Mouse (Mus musculus) liver, postnatal 0 days (tissue): ENCODE data around the gene Cerkl. TPM values are rescaled to one million over a fixed set of nuclear protein-coding genes. Genes with fewer than 3 reads are reported as not detected.

Source experiments
- ATAC-seq: fragments of 200-750 bp; cut with Nextera tagmentation; 2 replicates; pipeline ENCODE4 v1.8.0; 2017; ENCODE audit warnings: mild to moderate bottlenecking, moderate library complexity
- DNase-seq: peaks from one replicate; pipeline ENCODE4 v3.0.0-alpha.2; 2016
- H3K27ac ChIP-seq: fragments of 300-500 bp; sonication (generic); 2 replicates; pipeline ENCODE4 v1.5.1; 2014; ENCODE audit warnings: antibody characterized with exemption, moderate library complexity, mild to moderate bottlenecking, low read depth
- H3K27me3 ChIP-seq: fragments of 300-500 bp; sonication (generic); 2 replicates; pipeline ENCODE4 v1.6.1; 2014; ENCODE audit warnings: low read length, control low read depth, mixed read lengths; ENCODE audit not compliant: insufficient read depth
- H3K36me3 ChIP-seq: fragments of 300-500 bp; sonication (generic); replicated peaks from 2 replicates; pipeline ENCODE4 v1.6.1; 2014; ENCODE audit warnings: mild to moderate bottlenecking, control low read depth, low read length, moderate library complexity, mixed read lengths; ENCODE audit not compliant: insufficient read depth
- H3K4me1 ChIP-seq: fragments of 300-500 bp; sonication (generic); 2 replicates; pipeline ENCODE4 v1.6.1; 2014; ENCODE audit warnings: antibody characterized with exemption, mild to moderate bottlenecking, control low read depth; ENCODE audit not compliant: insufficient read depth
- H3K4me2 ChIP-seq: fragments of 300-500 bp; sonication (generic); 2 replicates; pipeline ENCODE4 v1.6.1; 2014; ENCODE audit warnings: low read depth, mild to moderate bottlenecking, low read length, moderate library complexity, mixed read lengths
- H3K4me3 ChIP-seq: fragments of 300-500 bp; sonication (generic); 2 replicates; pipeline ENCODE4 v1.5.1; 2014; ENCODE audit warnings: low read depth, low read length
- H3K9ac ChIP-seq: fragments of 300-500 bp; sonication (generic); replicated peaks from 2 replicates; pipeline ENCODE4 v1.6.1; 2014; ENCODE audit warnings: mild to moderate bottlenecking, moderate library complexity
- H3K9me3 ChIP-seq: fragments of 300-500 bp; sonication (generic); 2 replicates; pipeline ENCODE4 v1.6.1; 2016; ENCODE audit warnings: mild to moderate bottlenecking, control low read depth, low read length, mixed read lengths
- CTCF ChIP-seq: sonication (generic); IDR thresholded peaks from 2 replicates; pipeline ENCODE4 v1.5.1; 2016; ENCODE audit warnings: antibody characterized with exemption, low read depth
- EP300 ChIP-seq: IDR thresholded peaks from 2 replicates; pipeline ENCODE4 v1.6.1; 2016; ENCODE audit warnings: antibody characterized with exemption, low read depth, mild to moderate bottlenecking
- WGBS: fragments of 180-500 bp; shearing (Covaris S2); extraction: QIAGEN DNeasy Blood & Tissue Kit; methylation state at CpG from one replicate; pipeline ENCODE4 v1.1.7; 2014; ENCODE audit not compliant: insufficient replicate concordance; 5-methylcytosine and 5-hydroxymethylcytosine counted together
- polyA plus RNA-seq: library from polyadenylated mRNA; unstranded; fragments of >200 nt; fragmentation: Nextera tagmentation; extraction: Ambion mirVana; gene quantifications from 2 replicates; pipeline ENCODE4 v1.2.1, GENCODE M21; 2015

The Cerkl gene
- polyA plus RNA-seq, 1 experiment from 2014 or later: 6.6 TPM

DNA sequence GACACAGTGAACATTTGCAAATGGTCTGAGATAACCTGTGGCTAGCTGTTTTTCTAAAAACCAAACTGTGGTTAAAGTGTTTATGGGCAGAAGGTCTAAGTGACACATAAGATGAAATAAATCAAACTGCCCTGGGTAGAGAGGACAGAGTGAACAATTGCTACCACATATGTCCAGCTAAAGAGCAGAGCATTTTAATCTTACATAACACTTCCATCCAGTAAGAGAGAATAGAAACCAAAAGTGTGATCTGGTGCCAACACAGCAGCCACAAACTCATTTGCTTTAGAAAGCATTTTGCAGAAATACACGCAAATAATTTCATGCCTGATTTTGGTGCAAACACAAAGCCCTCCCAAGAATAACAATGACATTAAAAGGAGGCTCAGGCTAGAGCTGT, 117.6 kb downstream of the Cerkl start:
- no peak for TF ChIP-seq CTCF
- no peak for TF ChIP-seq EP300

DNA sequence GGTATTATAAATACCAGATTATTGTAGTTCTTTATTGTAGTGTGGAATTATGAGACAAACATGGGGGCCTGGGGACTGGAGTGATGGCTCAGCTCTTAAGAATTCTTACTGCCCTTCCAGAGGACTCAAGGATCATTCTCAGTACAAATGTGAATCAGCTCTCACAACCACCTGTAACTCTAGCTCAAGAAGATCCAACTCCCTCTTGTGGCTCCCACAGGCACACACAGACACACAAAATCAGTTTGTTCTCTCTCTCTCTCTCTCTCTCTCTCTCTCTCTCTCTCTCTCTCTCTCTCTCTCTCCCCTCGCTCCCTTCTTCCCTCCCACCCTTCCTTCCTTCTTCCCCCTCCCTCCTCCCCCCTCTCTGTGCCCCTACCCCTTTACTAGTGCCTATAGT, 120.4 kb downstream of the Cerkl start:
- H3K4me3 ChIP-seq: no peak overlapping the region
- H3K9ac ChIP-seq: no peak overlapping the region
- H3K9me3 ChIP-seq: no peaks in the 10 kb centered on the region
- WGBS: 86% methylated on average over 1 of the region's 1 CpGs
- no peak overlapping the region for H3K27ac ChIP-seq
- no peaks in the 10 kb centered on the region for H3K4me1 ChIP-seq
- no peak overlapping the region for H3K4me2 ChIP-seq
- TF ChIP-seq EP300 (no peak), CTCF (peak; percentile 26; the same call in 1 of the 2 replicates)
- H3K36me3 ChIP-seq: peaks cover 17% of the 10 kb centered on the region; the same call in 1 of the 2 replicates
- H3K27me3 ChIP-seq: no peaks in the 10 kb centered on the region
- ATAC-seq (no peak), DNase-seq (no peak)

More for the DNA sequence above, 117.6 kb downstream of the Cerkl start:
- no peak overlapping the region for H3K4me2 ChIP-seq
- H3K4me3 ChIP-seq: no peak overlapping the region
- H3K4me1 ChIP-seq: no peaks in the 10 kb centered on the region
- WGBS: 74% methylated on average over 1 of the region's 1 CpGs
- ATAC-seq: no peak
- H3K9me3 ChIP-seq: no peaks in the 10 kb centered on the region
- H3K36me3 ChIP-seq: peaks cover 3% of the 10 kb centered on the region; the same call in 1 of the 2 replicates
- no peak overlapping the region for H3K27ac ChIP-seq
- DNase-seq: no peak
- H3K9ac ChIP-seq: no peak overlapping the region
- no peaks in the 10 kb centered on the region for H3K27me3 ChIP-seq

DNA sequence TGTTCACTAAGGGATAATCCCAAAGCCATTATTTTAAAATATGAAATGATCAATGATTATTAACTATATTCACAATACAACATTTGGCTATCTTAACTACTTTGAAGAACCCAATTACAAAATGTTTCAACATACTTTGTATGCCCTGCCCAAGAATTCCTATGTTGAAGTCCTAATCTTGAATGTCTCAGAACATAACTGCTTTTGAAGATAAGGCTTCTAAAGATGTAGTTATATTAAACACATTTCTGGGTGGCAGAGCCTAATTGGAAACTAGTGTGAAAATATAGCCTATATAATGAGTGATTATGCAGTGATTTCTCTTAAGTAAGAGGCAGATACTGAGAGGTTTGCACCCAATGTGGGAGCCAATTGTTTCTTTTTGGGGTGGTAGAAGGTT, 121.9 kb downstream of the Cerkl start:
- peaks cover 19% of the 10 kb centered on the region; the same call in 1 of the 2 replicates for H3K36me3 ChIP-seq
- no peak overlapping the region for H3K27ac ChIP-seq
- no peak overlapping the region for H3K4me3 ChIP-seq
- no peak overlapping the region for H3K9ac ChIP-seq
- no peak overlapping the region for H3K4me2 ChIP-seq
- H3K27me3 ChIP-seq: no peaks in the 10 kb centered on the region
- ATAC-seq (no peak), DNase-seq (no peak)
- TF ChIP-seq EP300: no peak
- TF ChIP-seq CTCF: no peak
- H3K9me3 ChIP-seq: no peaks in the 10 kb centered on the region
- no peaks in the 10 kb centered on the region for H3K4me1 ChIP-seq

DNA sequence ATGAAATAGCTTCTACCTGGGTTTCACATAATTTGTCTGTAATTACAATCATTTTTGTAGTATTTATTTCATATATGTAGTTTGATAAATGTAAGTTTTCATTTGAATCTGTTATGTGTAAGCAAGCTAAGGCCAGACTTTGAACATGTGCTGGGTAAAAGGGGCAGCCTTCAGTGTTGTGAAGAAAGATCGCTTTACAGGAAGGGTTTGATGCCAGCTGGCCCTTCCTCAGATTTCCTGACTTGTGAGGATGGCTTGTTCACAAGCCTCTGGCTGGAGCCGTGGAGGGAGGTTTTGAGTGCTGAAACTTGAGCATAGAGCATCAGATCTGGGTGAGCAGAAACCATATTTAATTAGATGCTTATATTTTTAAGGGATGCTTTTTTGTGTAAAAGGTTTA, 128.5 kb downstream of the Cerkl start:
- Histone ChIP-seq H3K4me2 (no peak overlapping the region), H3K27me3 (no peaks in the 10 kb centered on the region), H3K4me3 (no peak overlapping the region), H3K9ac (no peak overlapping the region), H3K4me1 (no peaks in the 10 kb centered on the region), H3K36me3 (peaks cover 50% of the 10 kb centered on the region), H3K27ac (no peak overlapping the region), H3K9me3 (no peaks in the 10 kb centered on the region)
- WGBS: 76% methylated on average over 2 of the region's 2 CpGs
- TF ChIP-seq EP300: no peak
- TF ChIP-seq CTCF: no peak
- ATAC-seq: no peak
- DNase-seq: no peak

DNA sequence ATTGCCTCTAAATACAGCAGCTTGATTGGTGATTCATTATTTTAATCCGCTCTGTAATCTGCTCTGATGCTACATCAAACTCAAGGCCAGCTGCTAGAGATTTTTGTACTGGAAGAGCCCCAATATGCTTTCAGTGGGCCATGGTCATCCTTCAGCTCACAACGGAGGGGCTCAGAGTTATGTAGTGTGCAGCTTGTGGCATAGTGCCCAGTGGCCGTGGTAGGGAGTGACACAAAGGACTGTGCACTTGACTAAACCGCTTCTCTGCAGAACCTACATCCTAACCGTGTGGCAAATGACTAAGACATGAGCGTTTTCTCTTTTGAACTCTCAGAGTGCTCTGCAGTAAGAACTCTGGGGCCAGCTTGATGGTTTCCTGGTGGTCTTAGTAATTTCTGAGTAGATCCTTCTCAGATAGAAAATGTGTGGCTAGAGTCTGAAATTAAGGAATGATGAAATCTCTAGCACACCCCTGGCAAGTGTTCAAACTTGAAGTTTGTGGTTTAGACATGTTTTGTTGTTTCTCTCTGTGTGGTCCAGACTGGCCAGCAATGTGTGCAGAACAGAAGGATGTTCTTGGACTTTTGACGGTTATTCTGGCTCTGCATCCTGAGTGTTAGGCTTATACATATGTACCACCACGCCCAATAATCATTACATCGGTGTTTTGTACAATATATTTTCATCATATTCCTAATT, 140.3 kb downstream of the Cerkl start:
- Histone ChIP-seq H3K4me1 (no peaks in the 10 kb centered on the region), H3K4me2 (no peak overlapping the region), H3K9me3 (no peaks in the 10 kb centered on the region), H3K4me3 (no peak overlapping the region), H3K27ac (no peak overlapping the region), H3K27me3 (no peaks in the 10 kb centered on the region), H3K9ac (no peak overlapping the region), H3K36me3 (peaks cover 69% of the 10 kb centered on the region)
- DNase-seq (no peak), ATAC-seq (no peak)
- no peak for TF ChIP-seq EP300
- TF ChIP-seq CTCF: no peak
- 89% methylated on average over 9 of the region's 9 CpGs for WGBS

DNA sequence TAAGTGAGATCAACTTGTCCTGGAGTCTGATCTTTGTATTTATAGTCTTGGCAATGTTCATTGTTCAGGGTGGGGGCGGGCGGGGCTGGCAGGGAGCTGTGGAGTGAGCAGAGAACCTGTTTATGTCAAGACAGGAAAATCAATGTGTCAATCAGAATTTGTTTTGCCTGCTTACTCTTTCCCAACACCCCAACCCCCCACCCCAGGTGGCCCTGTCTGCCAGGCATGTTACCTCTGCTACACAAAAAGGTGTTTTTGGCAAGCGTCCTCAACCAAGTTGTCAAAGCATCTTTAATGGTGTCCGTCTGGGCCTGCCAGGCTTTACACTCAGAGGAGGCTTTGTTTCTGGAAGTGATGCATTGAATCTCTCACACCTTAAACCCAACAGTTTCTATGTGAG, 141.5 kb downstream of the Cerkl start:
- Histone ChIP-seq H3K27ac (no peak overlapping the region), H3K9me3 (no peaks in the 10 kb centered on the region), H3K9ac (no peak overlapping the region), H3K27me3 (no peaks in the 10 kb centered on the region), H3K4me1 (no peaks in the 10 kb centered on the region), H3K4me3 (no peak overlapping the region), H3K4me2 (no peak overlapping the region), H3K36me3 (peaks cover 66% of the 10 kb centered on the region)
- ATAC-seq (peak; percentile 67; the same call in 1 of the 2 replicates), DNase-seq (peak; percentile 37)
- TF ChIP-seq CTCF: no peak
- TF ChIP-seq EP300: no peak
- 89% methylated on average over 4 of the region's 4 CpGs for WGBS

DNA sequence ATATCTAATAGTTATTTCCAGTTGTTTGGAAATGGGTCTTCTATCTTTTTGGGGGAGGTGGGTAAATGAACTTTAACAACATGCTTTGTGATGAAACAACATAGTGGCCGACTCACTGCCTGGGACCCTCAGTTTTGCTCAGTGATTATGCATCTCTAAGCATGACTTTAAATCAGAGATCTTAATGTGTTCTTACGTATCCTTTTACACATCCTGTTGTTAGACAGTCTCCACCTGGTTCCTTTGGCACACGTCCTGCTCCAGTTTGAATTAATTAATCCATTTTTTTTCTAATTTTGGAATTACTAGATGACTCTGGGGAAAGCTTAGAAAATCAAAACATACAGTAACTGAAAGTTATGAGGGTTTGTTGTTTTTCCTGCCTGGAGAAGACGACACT, 144.1 kb downstream of the Cerkl start:
- no peaks in the 10 kb centered on the region for H3K27me3 ChIP-seq
- WGBS: 89% methylated on average over 4 of the region's 4 CpGs
- H3K4me3 ChIP-seq: no peak overlapping the region
- no peak overlapping the region for H3K27ac ChIP-seq
- no peak for DNase-seq
- H3K9ac ChIP-seq: no peak overlapping the region
- no peak for ATAC-seq
- no peaks in the 10 kb centered on the region for H3K4me1 ChIP-seq
- no peaks in the 10 kb centered on the region for H3K9me3 ChIP-seq
- no peak overlapping the region for H3K4me2 ChIP-seq
- TF ChIP-seq CTCF: no peak
- TF ChIP-seq EP300: no peak
- H3K36me3 ChIP-seq: peaks cover 68% of the 10 kb centered on the region
